Mouse (Mus musculus): Measurements from ENCODE around the gene Nap1l4. TPM values are rescaled to one million over a fixed set of nuclear protein-coding genes. Genes with fewer than 3 reads are reported as not detected.

Gene Nap1l4
- polyA plus RNA-seq, 1 experiment = 5.7 TPM

DNA sequence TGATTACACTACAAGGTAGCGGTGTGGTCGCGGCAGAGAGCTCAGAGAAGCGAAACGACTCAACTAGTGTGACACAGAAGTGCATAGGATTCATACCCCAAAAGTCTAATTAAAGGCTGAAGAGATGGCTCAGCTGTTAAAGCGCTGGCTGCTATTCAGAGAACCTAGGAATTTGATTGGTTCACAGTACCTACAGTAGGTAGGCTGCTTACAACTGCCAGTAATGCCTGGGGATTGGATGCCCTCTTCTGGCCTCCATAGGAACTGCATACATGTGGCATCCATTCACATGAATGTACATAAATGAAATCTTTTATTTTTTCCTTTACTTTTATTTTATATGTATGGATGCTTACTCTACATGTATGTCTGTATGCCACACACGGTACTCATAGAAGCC is 42.2 kb downstream of the Nap1l4 start:
- Histone ChIP-seq H3K4me3 (replicated peaks) (no peak overlapping the region), H3K27me3 (ENCODE audit: control insufficient read depth) (peaks cover 40% of the 10 kb centered on the region), H3K36me3 (ENCODE audit: control insufficient read depth) (no peaks in the 10 kb centered on the region), H3K9me3 (ENCODE audit: control insufficient read depth, low read length) (peaks cover 2% of the 10 kb centered on the region; the same call in 1 of the 2 replicates), H3K4me1 (ENCODE audit: control insufficient read depth) (peaks cover 10% of the 10 kb centered on the region)
- TF ChIP-seq GATA1 (IDR thresholded peaks at IDR 0.05; ENCODE audit: low read length) (no peak), TAL1 (IDR thresholded peaks at IDR 0.05; ENCODE audit: low read length) (no peak)

DNA sequence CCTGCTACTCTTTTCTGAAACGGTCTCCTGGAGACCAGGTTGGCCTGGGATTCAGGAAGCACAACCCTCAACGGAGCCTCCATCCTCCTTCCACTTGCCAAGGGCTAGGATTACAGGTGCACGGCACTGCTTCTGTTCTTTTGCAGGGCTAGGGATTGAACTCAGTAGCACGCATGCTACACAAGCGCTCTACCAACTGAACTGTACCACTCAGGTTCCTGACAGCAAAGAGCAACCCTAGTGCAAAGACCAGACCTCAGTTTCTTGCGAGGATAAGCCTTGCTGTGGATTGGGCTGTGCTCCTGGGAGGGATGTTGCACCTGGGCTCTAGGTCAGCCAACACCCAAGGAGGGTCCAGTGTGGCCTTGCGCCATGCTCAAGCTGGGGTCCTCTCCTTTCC is 42.6 kb downstream of the Nap1l4 start:
- Histone ChIP-seq H3K9me3 (ENCODE audit: control insufficient read depth, low read length) (peaks cover 2% of the 10 kb centered on the region; the same call in 1 of the 2 replicates), H3K36me3 (ENCODE audit: control insufficient read depth) (no peaks in the 10 kb centered on the region), H3K27me3 (ENCODE audit: control insufficient read depth) (peaks cover 44% of the 10 kb centered on the region), H3K4me3 (replicated peaks) (no peak overlapping the region), H3K4me1 (ENCODE audit: control insufficient read depth) (peaks cover 10% of the 10 kb centered on the region)
- TF ChIP-seq GATA1 (IDR thresholded peaks at IDR 0.05; ENCODE audit: low read length) (no peak), TAL1 (IDR thresholded peaks at IDR 0.05; ENCODE audit: low read length) (no peak)

DNA sequence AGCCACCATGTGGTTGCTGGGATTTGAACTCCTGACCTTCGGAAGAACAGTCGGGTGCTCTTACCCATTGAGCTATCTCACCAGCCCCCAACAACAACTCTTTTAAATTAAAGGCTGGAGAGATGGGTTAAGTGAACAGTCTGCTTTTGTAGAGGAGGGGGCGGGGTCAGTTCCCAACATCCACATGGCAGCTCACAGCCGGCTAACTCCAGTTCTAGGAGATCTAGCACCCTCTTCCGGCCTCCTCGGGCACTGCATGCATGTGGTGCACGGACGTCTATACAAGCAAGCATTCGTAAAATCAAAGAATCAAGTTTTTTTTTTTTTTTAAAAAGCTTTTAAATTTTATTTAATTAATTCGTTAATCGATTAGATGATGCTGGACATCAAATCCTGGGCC is 43.1 kb downstream of the Nap1l4 start:
- no peak for TF ChIP-seq TAL1 (IDR thresholded peaks at IDR 0.05; ENCODE audit: low read length)
- no peak for TF ChIP-seq GATA1 (IDR thresholded peaks at IDR 0.05; ENCODE audit: low read length)
- Histone ChIP-seq H3K9me3 (ENCODE audit: control insufficient read depth, low read length) (peaks cover 2% of the 10 kb centered on the region; the same call in 1 of the 2 replicates), H3K4me1 (ENCODE audit: control insufficient read depth) (peaks cover 6% of the 10 kb centered on the region), H3K4me3 (replicated peaks) (no peak overlapping the region), H3K27me3 (ENCODE audit: control insufficient read depth) (peaks cover 49% of the 10 kb centered on the region), H3K36me3 (ENCODE audit: control insufficient read depth) (no peaks in the 10 kb centered on the region)

DNA sequence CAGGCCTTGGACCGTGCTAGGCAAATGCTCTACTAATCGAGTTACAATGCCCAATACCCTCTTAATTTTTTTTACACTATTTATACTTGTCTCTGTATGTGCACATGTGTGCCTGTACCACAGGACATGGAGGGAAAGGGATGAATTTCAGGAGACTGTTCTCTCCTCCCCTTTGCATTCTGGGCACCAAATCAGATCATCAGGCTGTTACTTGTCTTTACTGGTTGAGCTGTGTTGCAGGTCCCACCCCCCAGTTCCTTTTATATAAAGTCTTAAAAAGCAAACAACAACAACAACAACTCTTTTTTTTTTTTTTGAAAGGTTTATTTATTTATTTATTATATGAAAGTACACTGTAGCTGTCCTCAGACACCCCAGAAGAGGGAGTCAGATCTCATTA is 43.5 kb downstream of the Nap1l4 start:
- peaks cover 53% of the 10 kb centered on the region for H3K27me3 ChIP-seq (ENCODE audit: control insufficient read depth)
- H3K36me3 ChIP-seq (ENCODE audit: control insufficient read depth) = no peaks in the 10 kb centered on the region
- no peak overlapping the region for H3K4me3 ChIP-seq (replicated peaks)
- TF ChIP-seq TAL1 (IDR thresholded peaks at IDR 0.05; ENCODE audit: low read length) (no peak), GATA1 (IDR thresholded peaks at IDR 0.05; ENCODE audit: low read length) (no peak)
- peaks cover 2% of the 10 kb centered on the region; the same call in 1 of the 2 replicates for H3K9me3 ChIP-seq (ENCODE audit: control insufficient read depth, low read length)
- peaks cover 4% of the 10 kb centered on the region for H3K4me1 ChIP-seq (ENCODE audit: control insufficient read depth)

DNA sequence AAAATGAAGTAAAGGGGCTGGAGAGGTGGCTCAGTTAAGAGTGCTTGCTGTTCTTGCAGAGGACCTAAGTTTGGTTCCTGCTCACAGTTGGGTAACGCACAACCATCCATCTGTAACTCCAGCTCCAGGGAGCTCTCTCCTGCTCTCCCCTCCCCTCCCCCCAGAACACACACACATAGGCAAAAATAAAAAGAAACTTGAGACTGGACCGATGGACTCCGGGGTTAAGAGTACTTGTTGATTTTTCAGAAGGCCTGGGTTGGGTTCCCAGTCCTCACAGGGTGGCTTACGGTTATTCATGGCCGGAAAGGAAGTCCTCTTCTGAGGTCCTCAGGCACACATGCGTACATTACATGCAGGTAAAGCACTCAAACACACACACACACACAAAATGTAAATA is 45.0 kb downstream of the Nap1l4 start:
- Histone ChIP-seq H3K9me3 (ENCODE audit: control insufficient read depth, low read length) (peaks cover 2% of the 10 kb centered on the region; the same call in 1 of the 2 replicates), H3K4me3 (replicated peaks) (no peak overlapping the region), H3K36me3 (ENCODE audit: control insufficient read depth) (no peaks in the 10 kb centered on the region), H3K27me3 (ENCODE audit: control insufficient read depth) (peaks cover 67% of the 10 kb centered on the region), H3K4me1 (ENCODE audit: control insufficient read depth) (peaks cover 4% of the 10 kb centered on the region)
- TF ChIP-seq GATA1 (IDR thresholded peaks at IDR 0.05; ENCODE audit: low read length) = no peak
- TF ChIP-seq TAL1 (IDR thresholded peaks at IDR 0.05; ENCODE audit: low read length) = no peak

DNA sequence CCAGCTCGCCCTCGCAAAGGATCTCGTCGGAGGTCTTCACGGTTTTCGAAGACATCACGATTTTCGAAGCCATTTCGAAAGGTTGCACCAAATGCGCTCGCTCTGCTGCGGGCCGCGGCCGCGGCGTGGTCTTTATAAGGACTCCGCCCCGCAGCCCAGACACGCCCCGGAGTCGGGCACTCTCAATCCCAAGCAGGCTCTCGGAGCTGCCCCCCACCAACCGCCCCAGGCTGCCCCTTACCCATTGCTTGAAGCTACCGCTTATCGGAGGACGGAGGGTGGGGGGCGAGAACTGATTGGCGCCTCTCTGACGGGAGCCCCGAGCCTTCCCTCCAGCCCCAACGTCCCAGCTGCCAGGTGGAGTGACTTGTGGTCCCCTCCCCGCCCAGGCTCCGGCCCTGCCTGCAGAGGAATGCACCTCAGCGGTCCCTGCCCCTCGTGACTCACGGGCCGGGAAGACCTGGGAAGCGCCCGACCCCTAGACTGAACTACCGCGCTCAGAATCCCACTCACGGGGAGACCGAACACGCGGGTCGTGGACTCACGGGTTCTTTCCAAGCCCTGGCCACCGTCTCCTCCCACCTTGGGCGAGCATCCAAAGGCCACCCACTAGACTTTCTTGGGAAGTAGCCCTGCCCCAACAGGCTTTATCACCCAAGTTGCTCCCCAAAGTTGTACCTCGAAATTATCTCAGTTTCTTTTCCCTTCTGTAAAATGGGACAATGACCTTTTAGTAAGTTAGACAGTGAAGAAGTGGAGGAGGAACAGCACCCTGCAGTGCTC is 46.3 kb downstream of the Nap1l4 start, which contains the start of gene Phlda2:
Gene Phlda2, minus strand, starts transcription at position 733 of the 783 bp plus-strand sequence.
- Histone ChIP-seq H3K4me1 (ENCODE audit: control insufficient read depth) (peaks cover 6% of the 10 kb centered on the region), H3K4me3 (replicated peaks) (peak within 1 kb of the TSS; percentile 35), H3K27me3 (ENCODE audit: control insufficient read depth) (peaks cover 72% of the 10 kb centered on the region), H3K36me3 (ENCODE audit: control insufficient read depth) (no peaks in the 10 kb centered on the region), H3K9me3 (ENCODE audit: control insufficient read depth, low read length) (peaks cover 2% of the 10 kb centered on the region; the same call in 1 of the 2 replicates)
- TF ChIP-seq TAL1 (IDR thresholded peaks at IDR 0.05; ENCODE audit: low read length) (no peak), GATA1 (IDR thresholded peaks at IDR 0.05; ENCODE audit: low read length) (no peak)

DNA sequence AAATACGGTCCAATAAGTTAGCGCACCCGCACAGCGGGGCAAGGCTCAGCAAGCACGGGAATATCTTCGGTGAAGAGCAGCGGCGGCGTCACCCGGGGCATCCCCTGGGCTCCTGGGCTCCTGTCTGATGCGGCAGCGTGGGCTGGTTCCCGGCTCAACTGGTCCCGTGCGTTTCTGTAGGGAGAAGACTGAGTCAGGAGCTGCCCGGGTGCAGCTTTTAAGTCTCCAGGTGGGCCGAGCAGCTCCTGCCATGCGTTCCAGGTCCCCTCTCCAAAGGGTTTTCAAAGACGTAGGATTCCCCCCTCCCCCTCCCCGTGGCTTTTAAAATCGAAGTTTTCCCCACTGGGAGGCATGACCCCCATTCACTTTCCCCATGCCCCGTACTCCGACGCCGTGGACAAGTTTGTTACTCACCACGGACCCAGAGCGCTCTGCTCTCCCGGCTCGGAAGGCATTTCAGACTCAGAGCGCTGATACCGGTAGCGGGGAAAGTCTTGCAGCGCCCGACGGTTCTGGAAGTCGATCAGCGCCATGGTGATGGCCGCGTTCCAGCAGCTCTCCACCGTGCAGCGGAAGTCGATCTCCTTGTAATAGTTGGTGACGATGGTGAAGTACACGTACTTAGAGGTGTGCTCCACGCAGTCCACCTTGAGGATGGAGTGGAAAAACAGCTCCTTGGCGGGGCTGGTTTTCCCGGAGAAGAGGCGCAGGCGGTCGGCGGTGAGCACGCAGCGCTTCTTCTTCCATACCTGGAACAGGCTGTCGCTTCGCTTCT is 47.1 kb downstream of the Nap1l4 start:
- no peaks in the 10 kb centered on the region for H3K36me3 ChIP-seq (ENCODE audit: control insufficient read depth)
- H3K27me3 ChIP-seq (ENCODE audit: control insufficient read depth) = peaks cover 72% of the 10 kb centered on the region
- H3K4me3 ChIP-seq (replicated peaks) = peak overlapping the region; percentile 34
- no peak for TF ChIP-seq GATA1 (IDR thresholded peaks at IDR 0.05; ENCODE audit: low read length)
- peaks cover 2% of the 10 kb centered on the region; the same call in 1 of the 2 replicates for H3K9me3 ChIP-seq (ENCODE audit: control insufficient read depth, low read length)
- H3K4me1 ChIP-seq (ENCODE audit: control insufficient read depth) = peaks cover 6% of the 10 kb centered on the region

DNA sequence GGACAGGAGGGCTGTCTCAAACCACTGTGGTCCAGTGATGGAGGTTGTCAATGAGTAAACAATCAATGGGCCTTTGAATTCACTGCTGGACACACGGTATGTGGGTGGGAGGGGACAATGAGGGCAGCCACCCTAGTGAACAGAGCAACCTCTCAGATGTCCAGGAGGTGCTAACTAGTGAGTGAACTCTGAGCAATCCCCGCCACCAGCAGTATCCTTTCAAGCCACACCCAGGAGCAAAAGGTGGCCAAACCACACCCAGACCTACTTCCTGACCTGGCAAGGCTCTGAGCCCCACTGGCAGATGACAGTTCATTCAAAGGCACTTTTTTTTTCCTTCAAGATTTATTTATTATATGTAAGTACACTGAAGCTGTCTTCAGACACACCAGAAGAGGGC is 48.0 kb downstream of the Nap1l4 start:
- TF ChIP-seq TAL1 (IDR thresholded peaks at IDR 0.05; ENCODE audit: low read length) (no peak), GATA1 (IDR thresholded peaks at IDR 0.05; ENCODE audit: low read length) (no peak)
- Histone ChIP-seq H3K4me1 (ENCODE audit: control insufficient read depth) (peaks cover 5% of the 10 kb centered on the region), H3K9me3 (ENCODE audit: control insufficient read depth, low read length) (peaks cover 2% of the 10 kb centered on the region; the same call in 1 of the 2 replicates), H3K36me3 (ENCODE audit: control insufficient read depth) (no peaks in the 10 kb centered on the region), H3K4me3 (replicated peaks) (no peak overlapping the region), H3K27me3 (ENCODE audit: control insufficient read depth) (peaks cover 67% of the 10 kb centered on the region)

DNA sequence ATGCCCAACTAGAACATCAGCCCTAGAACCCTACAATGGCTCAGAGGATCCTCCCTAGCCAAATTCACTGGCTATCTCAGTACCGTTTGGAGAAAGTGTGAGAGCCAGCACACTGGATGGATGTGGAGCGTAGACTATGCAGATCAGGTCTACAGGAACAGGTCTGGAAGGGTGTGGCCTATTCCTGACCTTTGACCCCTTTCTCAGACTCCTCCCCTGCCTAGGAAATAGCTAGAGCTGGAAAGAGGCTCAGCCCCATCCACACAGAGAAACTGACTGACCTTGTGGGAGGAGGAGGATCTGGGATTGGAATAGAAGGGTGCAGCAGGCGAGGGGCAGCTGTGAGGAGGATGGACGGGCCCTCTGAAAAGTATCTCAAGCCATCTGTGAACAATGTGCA is 50.3 kb downstream of the Nap1l4 start:
- TF ChIP-seq TAL1 (IDR thresholded peaks at IDR 0.05; ENCODE audit: low read length) = no peak
- no peak for TF ChIP-seq GATA1 (IDR thresholded peaks at IDR 0.05; ENCODE audit: low read length)

More for the DNA sequence above, 50.3 kb downstream of the Nap1l4 start:
- H3K9me3 ChIP-seq (ENCODE audit: control insufficient read depth, low read length) = peaks cover 2% of the 10 kb centered on the region; the same call in 1 of the 2 replicates
- H3K4me3 ChIP-seq (replicated peaks) = no peak overlapping the region
- H3K27me3 ChIP-seq (ENCODE audit: control insufficient read depth) = peaks cover 50% of the 10 kb centered on the region
- H3K36me3 ChIP-seq (ENCODE audit: control insufficient read depth) = no peaks in the 10 kb centered on the region
- peaks cover 9% of the 10 kb centered on the region for H3K4me1 ChIP-seq (ENCODE audit: control insufficient read depth)
